Mouse (Mus musculus): ENCODE measurements around the gene Sugct.
"Not testable (repeated sequence)": the region's sequence is repeated elsewhere in the genome, so short reads cannot be mapped to it uniquely, and the experiment has no call there.

Gene Sugct

DNA sequence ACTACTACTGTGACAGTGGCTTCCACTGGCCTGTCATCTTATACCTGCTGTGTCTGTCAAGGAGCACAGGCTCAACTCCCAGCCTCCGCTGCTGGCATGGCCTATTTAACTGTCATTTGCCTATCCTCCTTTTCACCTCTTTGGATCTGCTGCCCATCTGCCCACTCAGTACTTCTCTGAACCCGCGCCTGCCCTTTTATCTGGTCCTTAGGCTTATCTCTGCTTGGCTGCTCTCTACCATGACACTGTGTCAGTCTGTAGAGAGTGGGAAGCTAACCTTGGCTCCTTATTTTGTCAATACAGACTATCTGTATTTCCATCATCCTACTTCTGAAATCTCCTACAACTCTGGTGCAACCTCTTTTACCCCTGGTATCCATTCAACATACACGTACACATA lies 793.9 kb downstream of the Sugct start:
- DNase-seq (ENCODE audit: low spot score in 2 of 2), result no peak

- DNase-seq (ENCODE audit: low spot score in 2 of 2), result no peak
Observed at GRCm38 (mm10) chr13:16898084-16898792, 797.1 kb downstream of the Sugct start.

DNA sequence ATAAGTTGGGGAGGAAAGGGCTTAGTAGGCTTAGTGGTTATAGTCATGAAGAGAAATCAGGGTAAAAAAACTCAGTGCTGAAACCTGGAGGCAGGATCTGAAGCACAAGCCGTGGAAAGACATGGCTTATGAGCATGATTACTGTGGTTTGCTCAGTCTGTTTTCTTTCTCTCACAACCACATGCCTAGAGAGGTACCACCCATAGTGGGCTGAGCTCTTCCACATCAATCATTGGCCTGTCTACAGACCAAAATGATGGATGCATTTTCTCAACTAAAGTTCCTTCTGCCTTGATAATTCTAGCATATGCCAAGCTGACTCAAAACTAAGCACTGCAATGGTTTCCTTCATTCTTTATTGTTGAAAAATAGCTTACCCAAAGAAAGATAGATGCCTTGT lies 817.3 kb downstream of the Sugct start:
- DNase-seq (ENCODE audit: low spot score in 2 of 2), result no peak

- DNase-seq (ENCODE audit: low spot score in 2 of 2), result no peak
Observed at GRCm38 (mm10) chr13:16859986-16860385, 835.4 kb downstream of the Sugct start.

DNA sequence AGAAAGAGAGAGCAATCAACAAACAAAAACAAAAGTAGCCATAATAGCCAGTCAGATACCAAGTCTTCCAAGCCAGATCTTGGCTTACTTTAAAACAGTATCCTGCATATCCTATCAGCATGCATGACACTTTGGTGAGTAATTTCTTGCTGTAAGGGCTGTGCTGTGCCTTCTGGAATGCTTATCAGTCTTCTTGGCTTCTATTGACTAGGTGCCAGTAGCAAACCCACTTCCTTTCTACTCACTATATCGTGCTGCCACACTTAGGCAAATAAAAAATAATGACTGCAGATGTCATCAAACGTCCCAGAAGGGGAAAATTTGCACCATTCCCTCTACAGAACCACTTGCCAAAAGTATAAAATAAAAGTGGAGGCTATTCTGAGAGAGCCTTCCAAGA lies 848.1 kb downstream of the Sugct start:
- no peak for DNase-seq (ENCODE audit: low spot score in 2 of 2)

- no peak for DNase-seq (ENCODE audit: low spot score in 2 of 2)
Observed at GRCm38 (mm10) chr13:16840994-16841393, 854.4 kb downstream of the Sugct start.

DNA sequence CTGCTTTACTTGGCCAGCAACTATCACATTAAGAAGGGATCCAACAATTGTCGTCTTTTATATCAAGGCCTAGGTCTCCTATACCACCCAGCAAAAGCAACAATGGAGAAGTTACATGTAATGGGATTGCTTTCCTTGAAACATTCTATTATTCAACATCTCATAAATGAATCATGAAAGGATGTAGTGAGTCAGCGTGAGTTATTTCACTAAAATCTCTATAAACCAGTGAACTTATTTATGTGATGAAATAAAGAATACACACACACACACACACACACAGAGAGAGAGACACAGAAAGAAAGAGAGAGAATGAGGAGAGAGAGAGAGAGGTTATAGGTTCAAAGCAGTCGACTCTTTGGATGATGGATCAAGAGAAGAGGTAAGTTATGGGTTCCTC lies 856.9 kb downstream of the Sugct start:
- DNase-seq (ENCODE audit: low spot score in 2 of 2), result no peak

- no peak for DNase-seq (ENCODE audit: low spot score in 2 of 2)
Observed at GRCm38 (mm10) chr13:16835111-16835510, 860.2 kb downstream of the Sugct start.

GRCm38 (mm10) chr13:16833069-16833468 lies 862.3 kb downstream of the Sugct start:
- no peak for DNase-seq (ENCODE audit: low spot score in 2 of 2)

DNA sequence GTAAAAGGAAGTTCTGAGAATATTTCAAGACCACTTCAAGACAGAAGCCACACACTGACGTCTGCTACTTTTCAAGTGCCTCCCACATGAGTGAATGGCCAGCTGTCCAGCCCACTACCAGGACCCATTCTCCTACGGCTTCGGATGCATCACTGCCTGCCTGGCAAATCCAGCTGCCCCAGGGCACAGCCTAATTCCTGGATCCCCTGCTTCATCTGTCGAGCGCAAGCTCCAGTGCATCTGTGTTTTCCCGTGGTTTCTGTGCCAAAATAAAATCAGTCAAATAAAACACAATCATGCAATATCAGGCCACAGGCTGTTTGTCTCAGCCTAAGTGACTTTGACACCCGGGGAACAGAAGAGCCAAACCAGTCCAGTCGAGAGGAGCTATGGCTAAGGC lies 863.5 kb downstream of the Sugct start:
- DNase-seq (ENCODE audit: low spot score in 2 of 2), result no peak

DNA sequence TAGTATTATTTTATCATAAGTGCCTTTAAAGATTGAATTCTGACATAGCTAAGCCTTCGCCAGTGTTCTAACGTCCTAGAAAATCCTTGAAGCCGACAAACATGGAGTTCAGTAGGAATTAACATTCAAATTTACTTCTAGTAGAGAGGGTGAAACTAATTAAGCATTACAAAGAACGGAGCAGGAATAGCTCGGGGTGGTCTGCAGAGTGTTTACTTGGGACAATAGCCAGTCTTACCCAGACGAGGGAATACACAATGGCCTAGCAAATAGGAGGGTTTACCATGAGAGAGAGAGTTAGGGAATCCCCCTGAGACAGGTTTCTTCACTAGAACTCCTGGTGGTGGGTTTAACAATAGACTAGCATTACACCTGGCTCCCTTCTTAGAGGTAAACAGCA lies 865.1 kb downstream of the Sugct start:
- not testable (repeated sequence) for DNase-seq (ENCODE audit: low spot score in 2 of 2)

DNA sequence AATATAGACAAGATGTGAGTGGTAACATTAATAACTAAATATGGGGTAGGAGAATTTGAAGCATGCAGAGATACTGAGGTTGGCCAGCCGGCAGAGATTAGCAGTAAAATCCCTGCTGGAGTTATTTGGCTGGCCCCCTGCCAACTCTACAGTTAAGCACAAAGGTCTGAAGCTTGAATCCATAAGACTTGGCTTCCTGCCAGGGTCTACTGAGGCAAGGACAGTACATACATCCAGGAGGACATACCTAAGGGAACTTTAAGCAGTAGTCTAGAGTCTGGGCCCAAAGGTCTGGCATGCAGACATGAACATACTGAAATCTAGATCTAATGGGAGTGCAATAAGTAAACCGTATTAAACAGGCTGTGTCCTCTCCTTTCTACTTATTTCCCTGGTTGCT lies 865.8 kb downstream of the Sugct start:
- no peak for DNase-seq (ENCODE audit: low spot score in 2 of 2)

DNA sequence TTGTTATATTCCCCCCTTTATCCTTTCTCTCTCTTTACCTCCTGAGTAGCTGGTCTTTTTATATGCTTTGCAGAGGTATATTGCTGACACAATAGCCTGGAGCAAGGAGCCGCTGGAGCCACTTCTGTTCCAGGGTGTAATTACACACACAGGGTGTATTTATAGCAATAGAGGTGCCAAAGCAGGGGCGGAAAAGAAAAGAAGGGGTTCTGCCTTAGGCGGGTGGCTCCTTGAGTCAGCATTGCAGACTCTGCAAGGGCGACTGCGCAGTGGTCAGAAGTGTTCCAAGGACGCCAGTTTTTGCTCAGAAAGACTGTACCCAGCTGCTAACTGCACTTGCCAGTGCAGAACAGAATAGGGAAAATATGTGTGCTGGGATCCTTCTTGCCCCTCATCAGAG lies 869.7 kb downstream of the Sugct start:
- DNase-seq (ENCODE audit: low spot score in 2 of 2), result no peak

GRCm38 (mm10) chr13:16821785-16822184 lies 873.6 kb downstream of the Sugct start:
- DNase-seq (ENCODE audit: low spot score in 2 of 2), result no peak

DNA sequence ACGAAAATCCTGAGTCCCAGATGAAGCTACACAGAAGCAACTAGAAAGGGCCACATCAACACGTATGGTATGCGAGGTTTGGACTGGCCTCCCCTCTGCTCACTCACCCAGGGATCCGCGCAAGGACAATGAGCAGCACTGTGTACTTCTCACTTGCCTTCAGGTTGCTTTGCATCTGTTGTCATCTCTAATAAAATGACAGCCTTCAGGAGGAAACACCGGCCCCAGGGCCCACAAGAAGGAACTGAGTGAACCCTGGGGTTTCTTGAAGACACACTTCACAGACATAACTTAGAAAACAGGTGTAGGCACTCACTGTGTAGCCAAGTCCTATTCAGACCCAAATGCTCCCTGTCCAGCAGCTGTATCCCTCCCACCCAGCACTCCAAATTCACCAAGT lies 877.9 kb downstream of the Sugct start:
- no peak for DNase-seq (ENCODE audit: low spot score in 2 of 2)

DNA sequence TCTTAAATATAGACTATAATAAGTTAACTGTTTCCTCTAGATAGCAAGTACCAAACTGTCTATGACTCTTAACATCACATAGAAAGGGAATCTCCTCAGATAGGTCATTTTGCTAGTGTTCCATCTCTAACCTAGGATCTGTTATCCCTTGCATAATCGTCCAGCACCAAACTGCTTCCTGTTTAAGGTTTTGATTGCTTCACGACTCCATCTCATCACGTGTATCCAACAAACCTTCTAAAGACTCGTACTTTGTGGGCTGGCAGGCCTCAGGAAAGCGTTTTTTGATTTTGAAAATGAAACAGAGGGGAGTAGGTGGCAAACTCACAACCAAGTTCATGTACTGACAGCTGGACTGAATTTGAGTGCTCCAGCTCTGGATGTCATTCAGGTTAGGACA lies 878.6 kb downstream of the Sugct start:
- no peak for DNase-seq (ENCODE audit: low spot score in 2 of 2)

- DNase-seq (ENCODE audit: low spot score in 2 of 2), result no peak
Observed at GRCm38 (mm10) chr13:16812268-16812667, 883.1 kb downstream of the Sugct start.

Data from urinary bladder, adult 18-20 months (tissue).